Mouse (Mus musculus) spleen, postnatal 14 days (tissue): Measurements from ENCODE around the gene Tmem53.
A peak's percentile ranks its signal among the peaks of the same experiment; 100 is the strongest.

Experiments
- DNase-seq, 2 experiments: peaks; one replicate each; pipeline ENCODE4 v3.0.0; 2021 to 2022; ENCODE audit warnings: low spot score in 2 of 2

Gene Tmem53

GRCm38 (mm10) chr4:117251801-117252316, at the start of gene Tmem53, which contains the start of gene Armh1:
TSS of gene Tmem53 (plus strand) at chr4:117251951.
TSS of gene Armh1 (minus strand) at chr4:117252125.
- DNase-seq: peak; percentile 84 to 86

- DNase-seq: peak in 1 of 2 experiments; percentile 26
Measured at GRCm38 (mm10) chr4:117202046-117202991, 49.4 kb upstream of the Tmem53 start.

- DNase-seq: no peak
Measured at GRCm38 (mm10) chr4:117202992-117203354, 48.8 kb upstream of the Tmem53 start.

- no peak for DNase-seq
Measured at GRCm38 (mm10) chr4:117209592-117209991, 42.2 kb upstream of the Tmem53 start.

GRCm38 (mm10) chr4:117210147-117211074, 41.3 kb upstream of the Tmem53 start:
- DNase-seq: peak; percentile 68 to 78

- no peak for DNase-seq
Measured at GRCm38 (mm10) chr4:117214250-117214649, 37.5 kb upstream of the Tmem53 start.

- DNase-seq: no peak
Measured at GRCm38 (mm10) chr4:117217029-117217428, 34.7 kb upstream of the Tmem53 start.

GRCm38 (mm10) chr4:117218517-117219219, 33.1 kb upstream of the Tmem53 start:
- peak in 1 of 2 experiments; percentile 33 for DNase-seq

- DNase-seq: no peak
Measured at GRCm38 (mm10) chr4:117220741-117221515, 30.8 kb upstream of the Tmem53 start.

GRCm38 (mm10) chr4:117221836-117222235, 29.9 kb upstream of the Tmem53 start:
- DNase-seq: no peak

GRCm38 (mm10) chr4:117223001-117223400, 28.8 kb upstream of the Tmem53 start:
- no peak for DNase-seq

GRCm38 (mm10) chr4:117224122-117224521, 27.6 kb upstream of the Tmem53 start:
- no peak for DNase-seq

GRCm38 (mm10) chr4:117225250-117225649, 26.5 kb upstream of the Tmem53 start:
- no peak for DNase-seq

- DNase-seq: no peak
Measured at GRCm38 (mm10) chr4:117229590-117229989, 22.2 kb upstream of the Tmem53 start.

- no peak for DNase-seq
Measured at GRCm38 (mm10) chr4:117230331-117230730, 21.4 kb upstream of the Tmem53 start.

GRCm38 (mm10) chr4:117231208-117231607, 20.5 kb upstream of the Tmem53 start:
- DNase-seq: no peak

GRCm38 (mm10) chr4:117234166-117234741, 17.5 kb upstream of the Tmem53 start:
- no peak for DNase-seq

- no peak for DNase-seq
Measured at GRCm38 (mm10) chr4:117235822-117236221, 15.9 kb upstream of the Tmem53 start.

GRCm38 (mm10) chr4:117239153-117239552, 12.6 kb upstream of the Tmem53 start:
- no peak for DNase-seq

GRCm38 (mm10) chr4:117240867-117241266, 10.9 kb upstream of the Tmem53 start:
- DNase-seq: no peak
